Mouse (Mus musculus): ENCODE data around the gene Acad10.

The Acad10 gene

DNA sequence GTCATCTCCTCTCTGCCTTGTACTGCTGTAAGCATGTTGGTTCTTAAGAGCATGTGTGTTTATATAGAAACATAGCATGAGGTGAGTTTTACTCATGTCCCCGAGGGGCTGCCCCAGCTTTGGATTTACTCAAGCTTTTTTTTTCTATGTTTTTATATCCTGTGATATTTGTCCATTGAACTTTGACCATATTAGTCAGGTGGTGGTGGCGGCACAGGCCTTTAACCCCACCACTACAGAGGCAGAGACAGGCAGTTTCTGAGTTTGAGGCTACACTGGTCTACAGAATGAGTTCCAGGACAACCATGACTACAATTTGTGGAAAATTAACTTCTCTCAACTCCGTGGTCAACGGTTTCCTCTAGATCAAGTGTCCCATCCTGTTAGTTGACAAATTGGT is 6.8 kb upstream of the Acad10 start:
- no peak for TF ChIP-seq GATA4 (IDR thresholded peaks at IDR 0.05; ENCODE audit: insufficient replicate concordance, low read length)

DNA sequence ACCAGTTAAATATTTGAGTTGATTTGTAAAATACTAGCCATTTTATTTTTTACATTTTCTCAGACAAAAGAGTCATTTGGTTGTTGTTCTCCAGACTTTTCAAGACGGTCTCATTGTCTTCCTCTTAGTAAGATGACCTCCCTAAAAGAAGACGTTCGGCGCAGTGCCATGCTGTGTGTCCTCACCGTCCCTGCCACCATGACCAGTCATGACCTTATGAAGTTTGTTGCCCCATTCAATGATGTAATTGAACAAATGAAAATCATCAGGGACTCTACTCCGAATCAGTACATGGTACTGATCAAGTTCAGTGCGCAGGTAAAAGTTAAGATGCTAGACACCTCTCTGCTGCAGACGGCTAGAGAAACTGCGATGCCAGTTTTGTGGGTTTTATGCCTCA is 4.7 kb upstream of the Acad10 start:
- TF ChIP-seq GATA4 (IDR thresholded peaks at IDR 0.05; ENCODE audit: insufficient replicate concordance, low read length): no peak

GRCm38 (mm10) chr5:121664078-121664477 is 3.8 kb upstream of the Acad10 start:
- TF ChIP-seq GATA4 (IDR thresholded peaks at IDR 0.05; ENCODE audit: insufficient replicate concordance, low read length): no peak

DNA sequence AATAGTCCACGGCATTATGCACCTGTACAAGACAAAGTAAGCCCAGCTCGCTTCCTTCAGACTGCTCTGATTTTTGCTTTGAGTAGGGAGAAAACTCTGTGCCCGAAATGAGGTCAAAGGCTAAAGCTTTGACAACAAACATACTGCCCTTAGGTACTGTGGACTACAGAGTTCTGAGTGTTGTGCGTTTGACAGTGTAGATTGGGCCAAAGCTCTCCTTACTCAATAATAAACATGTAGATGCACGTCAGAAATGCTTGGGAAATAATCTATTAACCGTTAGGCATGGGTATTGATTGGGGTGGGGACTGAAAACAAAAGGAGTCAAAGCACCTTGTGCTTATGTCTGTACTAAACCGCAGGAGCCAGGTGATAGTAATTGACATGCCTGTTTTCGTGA is 3.1 kb upstream of the Acad10 start:
- no peak for TF ChIP-seq GATA4 (IDR thresholded peaks at IDR 0.05; ENCODE audit: insufficient replicate concordance, low read length)

- no peak for TF ChIP-seq GATA4 (IDR thresholded peaks at IDR 0.05; ENCODE audit: insufficient replicate concordance, low read length)
Measured at GRCm38 (mm10) chr5:121661494-121661893, 1.2 kb upstream of the Acad10 start.

DNA sequence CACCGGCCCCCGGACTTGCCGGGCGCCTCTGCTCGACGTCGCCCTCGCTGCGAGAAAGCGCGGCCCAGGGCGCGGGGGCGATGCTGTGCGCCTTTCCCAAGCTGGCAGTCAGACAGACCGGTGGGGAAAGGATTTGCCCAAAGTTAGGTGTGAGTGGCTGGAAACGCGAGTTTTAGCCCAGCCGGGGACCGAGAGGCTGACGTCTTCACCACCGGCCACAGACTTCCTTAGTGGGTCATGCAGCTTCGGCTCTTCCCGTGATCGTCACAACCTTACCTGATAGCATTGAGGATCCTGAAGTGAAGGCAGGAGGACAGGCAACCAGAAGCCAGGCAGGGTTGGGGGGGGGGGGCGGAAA is 562 bp upstream of the Acad10 start:
- no peak for TF ChIP-seq GATA4 (IDR thresholded peaks at IDR 0.05; ENCODE audit: insufficient replicate concordance, low read length)

- no peak for TF ChIP-seq GATA4 (IDR thresholded peaks at IDR 0.05; ENCODE audit: insufficient replicate concordance, low read length)
Measured at GRCm38 (mm10) chr5:121654526-121654925, 5.8 kb downstream of the Acad10 start.

DNA sequence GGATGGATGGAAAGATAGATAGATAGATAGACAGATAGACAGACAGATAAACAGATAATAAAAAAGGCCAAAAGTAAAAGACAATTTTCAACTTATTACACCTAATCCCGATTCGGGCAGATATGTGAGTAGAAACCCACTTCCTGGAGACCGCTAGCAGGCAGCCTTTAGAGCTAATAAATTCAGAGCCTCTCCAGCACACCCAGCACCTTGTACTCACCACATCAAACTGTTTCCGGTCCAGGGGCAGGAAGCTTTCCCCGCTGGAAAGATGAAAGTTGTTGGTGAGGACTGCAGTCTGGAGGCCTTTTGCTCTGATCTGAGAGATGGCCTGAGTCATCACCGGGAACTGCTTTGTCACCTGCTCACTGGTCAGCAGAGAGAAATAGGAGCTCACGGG is 11.2 kb downstream of the Acad10 start:
- no peak for TF ChIP-seq GATA4 (IDR thresholded peaks at IDR 0.05; ENCODE audit: insufficient replicate concordance, low read length)

DNA sequence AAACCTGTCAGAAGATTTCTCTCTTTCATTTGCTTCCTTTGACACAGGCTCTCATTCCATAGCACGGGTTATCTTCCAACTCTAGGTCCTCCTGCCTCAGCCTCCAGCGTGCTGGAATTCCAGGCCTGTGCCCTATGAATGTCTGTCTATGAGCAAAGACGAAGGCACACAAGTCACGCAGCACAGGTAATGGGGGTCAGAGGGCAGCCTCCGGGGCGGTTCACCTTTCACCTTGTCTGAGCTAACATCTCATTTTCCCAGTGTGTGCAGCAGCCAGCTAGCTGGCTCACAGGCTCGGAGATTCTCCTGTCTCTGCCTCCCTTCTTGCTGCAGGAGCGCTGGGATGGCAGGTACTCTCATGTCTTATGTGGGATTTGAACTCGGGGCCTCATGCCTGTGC is 20.7 kb downstream of the Acad10 start:
- no peak for TF ChIP-seq GATA4 (IDR thresholded peaks at IDR 0.05; ENCODE audit: insufficient replicate concordance, low read length)

GRCm38 (mm10) chr5:121637296-121637695 is 23.0 kb downstream of the Acad10 start:
- TF ChIP-seq GATA4 (IDR thresholded peaks at IDR 0.05; ENCODE audit: insufficient replicate concordance, low read length): no peak

DNA sequence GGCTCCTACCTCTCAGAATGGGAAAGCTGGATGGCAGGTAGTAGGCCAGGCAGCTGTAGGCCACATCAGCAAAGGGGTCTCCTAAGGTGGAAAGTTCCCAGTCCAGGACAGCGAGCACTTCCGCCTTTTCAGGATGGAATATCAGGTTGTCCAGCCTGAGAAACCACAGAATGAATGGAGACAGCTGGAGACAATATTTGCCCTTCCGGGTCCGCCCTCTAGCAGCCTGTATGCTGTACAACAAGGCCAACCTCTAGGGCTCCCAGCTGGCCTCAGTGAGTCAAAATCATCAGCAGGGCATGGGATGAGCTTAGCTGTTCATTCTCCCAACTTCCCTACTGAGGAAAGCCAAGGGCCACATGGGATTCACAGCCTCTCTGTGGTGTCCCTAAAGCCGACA is 25.6 kb downstream of the Acad10 start:
- no peak for TF ChIP-seq GATA4 (IDR thresholded peaks at IDR 0.05; ENCODE audit: insufficient replicate concordance, low read length)

GRCm38 (mm10) chr5:121632804-121633203 is 27.5 kb downstream of the Acad10 start:
- no peak for TF ChIP-seq GATA4 (IDR thresholded peaks at IDR 0.05; ENCODE audit: insufficient replicate concordance, low read length)

DNA sequence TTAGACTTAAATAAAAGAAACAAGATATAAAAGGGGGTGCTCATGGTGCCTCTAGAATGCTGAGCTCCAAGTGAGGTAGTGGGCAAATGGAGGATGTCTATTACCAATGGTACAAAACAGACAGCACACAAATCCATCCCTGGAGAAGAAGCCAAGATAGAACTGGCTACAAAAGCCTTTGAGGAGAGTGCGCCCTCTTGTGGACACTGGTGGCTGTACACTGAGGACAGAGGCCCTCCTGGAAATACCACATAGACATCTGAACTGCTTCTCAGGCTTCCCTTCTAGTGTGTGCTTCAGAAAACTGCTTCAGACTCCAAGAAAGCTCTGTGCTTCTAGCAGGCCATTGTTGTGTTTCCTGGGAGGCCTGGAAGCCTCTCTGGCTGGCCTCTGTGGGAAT is 32.4 kb downstream of the Acad10 start:
- no peak for TF ChIP-seq GATA4 (IDR thresholded peaks at IDR 0.05; ENCODE audit: insufficient replicate concordance, low read length)

DNA sequence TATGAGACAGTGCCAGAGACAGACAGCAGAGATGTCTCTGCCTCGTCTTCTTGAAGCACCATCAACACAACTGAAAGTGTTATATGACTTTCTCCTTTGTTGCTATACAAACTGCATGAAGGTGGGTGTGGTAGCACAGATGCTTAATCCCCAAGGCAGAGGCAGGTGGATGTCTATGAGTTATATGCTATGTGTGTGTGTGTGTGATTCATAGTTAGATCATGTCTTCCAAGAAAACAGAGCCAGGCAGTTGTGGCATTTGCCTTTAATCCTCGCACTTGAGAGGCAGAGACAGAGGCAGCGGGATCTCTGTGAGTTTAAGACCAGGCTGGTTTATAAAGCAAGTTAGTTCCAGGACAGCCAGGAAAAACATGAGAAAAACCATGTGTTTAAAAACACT is 37.1 kb downstream of the Acad10 start:
- no peak for TF ChIP-seq GATA4 (IDR thresholded peaks at IDR 0.05; ENCODE audit: insufficient replicate concordance, low read length)

GRCm38 (mm10) chr5:121621102-121621501 is 39.2 kb downstream of the Acad10 start:
- TF ChIP-seq GATA4 (IDR thresholded peaks at IDR 0.05; ENCODE audit: insufficient replicate concordance, low read length): no peak

GRCm38 (mm10) chr5:121618592-121619513 is 41.5 kb downstream of the Acad10 start, which contains the start of gene Acad12:
Acad12 (minus strand) TSS chr5:121618938.
- no peak; the same call in 1 of the 2 replicates for TF ChIP-seq GATA4 (IDR thresholded peaks at IDR 0.05; ENCODE audit: insufficient replicate concordance, low read length)

DNA sequence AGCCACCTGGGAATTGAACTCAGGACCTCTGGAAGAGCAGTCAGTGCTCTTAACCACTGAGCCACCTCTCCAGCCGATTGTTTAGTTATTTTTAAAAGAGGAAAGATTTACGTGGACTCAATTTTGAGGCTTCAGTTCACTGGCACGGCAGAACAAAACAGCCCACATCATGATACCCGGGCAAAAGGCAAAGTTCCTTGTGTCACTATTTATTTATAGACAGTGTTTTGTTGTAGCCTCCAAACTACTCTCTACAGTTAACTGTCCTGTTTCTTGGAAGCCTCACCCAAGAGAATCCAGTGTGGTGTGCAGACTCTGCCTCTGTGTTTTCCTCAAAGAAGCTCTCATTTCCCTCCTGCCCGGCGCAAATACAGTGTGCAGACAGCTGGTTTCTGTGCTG is 48.3 kb downstream of the Acad10 start:
- TF ChIP-seq GATA4 (IDR thresholded peaks at IDR 0.05; ENCODE audit: insufficient replicate concordance, low read length): no peak
